Mouse (Mus musculus): ENCODE measurements around the gene Chn2. TPM values are rescaled to one million over a fixed set of nuclear protein-coding genes. Genes with fewer than 3 reads are reported as not detected.
A peak's percentile ranks its signal among the peaks of the same experiment; 100 is the strongest.

The Chn2 gene
- polyA plus RNA-seq, 1 experiment, result 574 TPM

- Histone ChIP-seq H3K4me1 (ENCODE audit: control insufficient read depth, insufficient read depth, low read length) (peaks cover 26% of the 10 kb centered on the region), H3K4me3 (replicated peaks; ENCODE audit: insufficient read depth, low read depth, low read length) (no peak overlapping the region), H3K27ac (ENCODE audit: insufficient read depth, low read length) (no peak overlapping the region), H3K27me3 (ENCODE audit: control insufficient read depth, insufficient read depth, low read length) (no peaks in the 10 kb centered on the region)
- WGBS, result 39% methylated on average over 7 of the region's 7 CpGs
- no peak for TF ChIP-seq POLR2A (IDR thresholded peaks at IDR 0.05; ENCODE audit: borderline replicate concordance, insufficient read depth, low read length)
- TF ChIP-seq CTCF (IDR thresholded peaks at IDR 0.05; ENCODE audit: borderline replicate concordance, insufficient read depth, low read depth, low read length), result no peak
- peak in 1 of 2 experiments; percentile 34 for DNase-seq
These were observed 214.5 kb downstream of the Chn2 start for GRCm38 (mm10) chr6:54253881-54254280.

- Histone ChIP-seq H3K4me3 (replicated peaks; ENCODE audit: insufficient read depth, low read depth, low read length) (no peak overlapping the region), H3K27me3 (ENCODE audit: control insufficient read depth, insufficient read depth, low read length) (no peaks in the 10 kb centered on the region), H3K4me1 (ENCODE audit: control insufficient read depth, insufficient read depth, low read length) (peaks cover 29% of the 10 kb centered on the region), H3K27ac (ENCODE audit: insufficient read depth, low read length) (no peak overlapping the region)
- peak in 1 of 2 experiments; percentile 34 for DNase-seq
- TF ChIP-seq POLR2A (IDR thresholded peaks at IDR 0.05; ENCODE audit: borderline replicate concordance, insufficient read depth, low read length) (no peak), CTCF (IDR thresholded peaks at IDR 0.05; ENCODE audit: borderline replicate concordance, insufficient read depth, low read depth, low read length) (peak; percentile 44; the same call in 1 of the 2 replicates)
- WGBS, result 35% methylated on average over 6 of the region's 6 CpGs
These were observed 215.4 kb downstream of the Chn2 start for GRCm38 (mm10) chr6:54254759-54255158.

GRCm38 (mm10) chr6:54255321-54255720, 216.0 kb downstream of the Chn2 start:
- TF ChIP-seq POLR2A (IDR thresholded peaks at IDR 0.05; ENCODE audit: borderline replicate concordance, insufficient read depth, low read length) (no peak), CTCF (IDR thresholded peaks at IDR 0.05; ENCODE audit: borderline replicate concordance, insufficient read depth, low read depth, low read length) (no peak)
- Histone ChIP-seq H3K4me3 (replicated peaks; ENCODE audit: insufficient read depth, low read depth, low read length) (no peak overlapping the region), H3K27me3 (ENCODE audit: control insufficient read depth, insufficient read depth, low read length) (no peaks in the 10 kb centered on the region), H3K27ac (ENCODE audit: insufficient read depth, low read length) (no peak overlapping the region), H3K4me1 (ENCODE audit: control insufficient read depth, insufficient read depth, low read length) (peaks cover 29% of the 10 kb centered on the region)
- DNase-seq, result no peak
- 49% methylated on average over 11 of the region's 11 CpGs for WGBS

GRCm38 (mm10) chr6:54256397-54256796, 217.0 kb downstream of the Chn2 start:
- no peak for DNase-seq
- H3K27ac ChIP-seq (ENCODE audit: insufficient read depth, low read length), result no peak overlapping the region
- TF ChIP-seq CTCF (IDR thresholded peaks at IDR 0.05; ENCODE audit: borderline replicate concordance, insufficient read depth, low read depth, low read length) (no peak), POLR2A (IDR thresholded peaks at IDR 0.05; ENCODE audit: borderline replicate concordance, insufficient read depth, low read length) (no peak)
- WGBS, result 47% methylated on average over 10 of the region's 10 CpGs
- H3K4me1 ChIP-seq (ENCODE audit: control insufficient read depth, insufficient read depth, low read length), result peaks cover 26% of the 10 kb centered on the region
- H3K4me3 ChIP-seq (replicated peaks; ENCODE audit: insufficient read depth, low read depth, low read length), result no peak overlapping the region
- H3K27me3 ChIP-seq (ENCODE audit: control insufficient read depth, insufficient read depth, low read length), result no peaks in the 10 kb centered on the region

- peaks cover 24% of the 10 kb centered on the region for H3K4me1 ChIP-seq (ENCODE audit: control insufficient read depth, insufficient read depth, low read length)
- H3K27ac ChIP-seq (ENCODE audit: insufficient read depth, low read length), result no peak overlapping the region
- TF ChIP-seq POLR2A (IDR thresholded peaks at IDR 0.05; ENCODE audit: borderline replicate concordance, insufficient read depth, low read length), result no peak
- no peak for TF ChIP-seq CTCF (IDR thresholded peaks at IDR 0.05; ENCODE audit: borderline replicate concordance, insufficient read depth, low read depth, low read length)
- no peaks in the 10 kb centered on the region for H3K27me3 ChIP-seq (ENCODE audit: control insufficient read depth, insufficient read depth, low read length)
- 47% methylated on average over 3 of the region's 3 CpGs for WGBS
- no peak overlapping the region for H3K4me3 ChIP-seq (replicated peaks; ENCODE audit: insufficient read depth, low read depth, low read length)
- DNase-seq, result no peak
These were observed 218.2 kb downstream of the Chn2 start for GRCm38 (mm10) chr6:54257552-54257951.

GRCm38 (mm10) chr6:54258462-54258861, 219.1 kb downstream of the Chn2 start:
- WGBS, result 50% methylated on average over 5 of the region's 5 CpGs
- H3K4me3 ChIP-seq (replicated peaks; ENCODE audit: insufficient read depth, low read depth, low read length), result no peak overlapping the region
- no peak for DNase-seq
- TF ChIP-seq POLR2A (IDR thresholded peaks at IDR 0.05; ENCODE audit: borderline replicate concordance, insufficient read depth, low read length) (no peak), CTCF (IDR thresholded peaks at IDR 0.05; ENCODE audit: borderline replicate concordance, insufficient read depth, low read depth, low read length) (no peak)
- H3K4me1 ChIP-seq (ENCODE audit: control insufficient read depth, insufficient read depth, low read length), result peaks cover 23% of the 10 kb centered on the region
- H3K27ac ChIP-seq (ENCODE audit: insufficient read depth, low read length), result no peak overlapping the region
- no peaks in the 10 kb centered on the region for H3K27me3 ChIP-seq (ENCODE audit: control insufficient read depth, insufficient read depth, low read length)

GRCm38 (mm10) chr6:54262732-54263131, 223.4 kb downstream of the Chn2 start:
- 71% methylated on average over 2 of the region's 2 CpGs for WGBS

GRCm38 (mm10) chr6:54263890-54264289, 224.5 kb downstream of the Chn2 start:
- Histone ChIP-seq H3K27me3 (ENCODE audit: control insufficient read depth, insufficient read depth, low read length) (no peaks in the 10 kb centered on the region), H3K4me3 (replicated peaks; ENCODE audit: insufficient read depth, low read depth, low read length) (no peak overlapping the region), H3K27ac (ENCODE audit: insufficient read depth, low read length) (0 out of 2 replicates have a peak overlapping the region, but pooled peaks have one; percentile 29), H3K4me1 (ENCODE audit: control insufficient read depth, insufficient read depth, low read length) (peaks cover 14% of the 10 kb centered on the region; the same call in 1 of the 2 replicates)
- no peak for TF ChIP-seq POLR2A (IDR thresholded peaks at IDR 0.05; ENCODE audit: borderline replicate concordance, insufficient read depth, low read length)
- TF ChIP-seq CTCF (IDR thresholded peaks at IDR 0.05; ENCODE audit: borderline replicate concordance, insufficient read depth, low read depth, low read length), result no peak
- no peak for DNase-seq
- WGBS, result 72% methylated on average over 2 of the region's 2 CpGs

More at GRCm38 (mm10) chr6:54262732-54263131, 223.4 kb downstream of the Chn2 start:
- Histone ChIP-seq H3K4me1 (ENCODE audit: control insufficient read depth, insufficient read depth, low read length) (peaks cover 16% of the 10 kb centered on the region; the same call in 1 of the 2 replicates), H3K27ac (ENCODE audit: insufficient read depth, low read length) (no peak overlapping the region), H3K4me3 (replicated peaks; ENCODE audit: insufficient read depth, low read depth, low read length) (no peak overlapping the region), H3K27me3 (ENCODE audit: control insufficient read depth, insufficient read depth, low read length) (no peaks in the 10 kb centered on the region)
- DNase-seq, result no peak
- no peak for TF ChIP-seq POLR2A (IDR thresholded peaks at IDR 0.05; ENCODE audit: borderline replicate concordance, insufficient read depth, low read length)
- no peak for TF ChIP-seq CTCF (IDR thresholded peaks at IDR 0.05; ENCODE audit: borderline replicate concordance, insufficient read depth, low read depth, low read length)

Measured in cerebellum, adult 2 months (tissue).